Mouse (Mus musculus) cerebellum, adult 2 months (tissue): ENCODE results near the gene Gab1. TPM values are rescaled to one million over a fixed set of nuclear protein-coding genes. Genes with fewer than 3 reads are reported as not detected.

ENCODE experiments used
- DNase-seq, 2 experiments: peaks; one replicate each; pipeline ENCODE4 v3.0.0; 2021
- H3K27ac ChIP-seq: fragments of 200-500 bp; 2 replicates; pipeline ENCODE4 v1.5.1; 2012; ENCODE audit warnings: low read length, control low read depth, inconsistent platforms; ENCODE audit not compliant: insufficient read depth
- H3K27me3 ChIP-seq: fragments of 200-500 bp; 2 replicates; pipeline ENCODE4 v1.6.1; 2012; ENCODE audit warnings: inconsistent platforms, mild to moderate bottlenecking, low read length, moderate library complexity; ENCODE audit not compliant: control insufficient read depth, insufficient read depth
- H3K4me1 ChIP-seq: fragments of 200-500 bp; 2 replicates; pipeline ENCODE4 v1.6.1; 2011; ENCODE audit warnings: low read length; ENCODE audit not compliant: control insufficient read depth, insufficient read depth
- H3K4me3 ChIP-seq: fragments of 200-500 bp; replicated peaks from 2 replicates; pipeline ENCODE3; 2011; ENCODE audit warnings: mild to moderate bottlenecking, low read depth, low read length, control low read depth; ENCODE audit not compliant: insufficient read depth
- CTCF ChIP-seq: fragments of 200-500 bp; IDR thresholded peaks from 2 replicates; pipeline ENCODE4 v1.5.1; 2011; ENCODE audit warnings: low read depth, mild to moderate bottlenecking, control low read depth, low read length, moderate library complexity, borderline replicate concordance; ENCODE audit not compliant: insufficient read depth
- POLR2A ChIP-seq: fragments of 200-500 bp; IDR thresholded peaks from 2 replicates; pipeline ENCODE4 v1.6.1; 2011; ENCODE audit warnings: low read length, control low read depth, borderline replicate concordance; ENCODE audit not compliant: insufficient read depth
- WGBS: fragments of 180-500 bp; shearing (Covaris S2); methylation state at CpG from one replicate; pipeline ENCODE4 v1.1.7; 2018; 5-methylcytosine and 5-hydroxymethylcytosine counted together
- polyA plus RNA-seq: library from polyadenylated mRNA; depleted of rRNA; stranded (reverse); fragments of >200 nt; gene quantifications from 2 replicates; pipeline ENCODE4 v1.2.3, GENCODE M21; 2012

Gene Gab1
- polyA plus RNA-seq, 1 experiment = 34.0 TPM

DNA sequence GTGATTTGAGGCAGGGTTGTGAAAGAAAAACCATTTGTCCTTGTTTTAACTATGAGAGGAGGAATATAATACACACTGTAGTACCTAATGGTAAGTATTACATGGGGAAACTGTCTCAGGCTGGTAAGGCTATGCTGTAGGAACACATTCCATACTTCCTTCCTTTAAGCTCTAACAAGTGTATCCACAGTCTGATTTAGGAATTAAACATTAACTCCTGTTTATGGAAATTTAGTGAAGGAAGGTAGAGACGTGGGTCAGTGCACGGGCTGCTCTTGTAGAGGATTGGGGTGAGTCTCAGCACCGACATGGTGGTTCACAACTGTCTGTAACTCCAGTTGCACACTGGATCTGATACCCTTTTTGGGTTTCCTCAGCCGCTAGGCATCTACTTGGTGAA lies 100.0 kb downstream of the Gab1 start:
- H3K27me3 ChIP-seq = no peaks in the 10 kb centered on the region
- no peak overlapping the region for H3K27ac ChIP-seq
- H3K4me1 ChIP-seq = 0 out of 2 replicates have a peak, but pooled peaks cover 3% of the 10 kb centered on the region
- TF ChIP-seq CTCF = no peak
- H3K4me3 ChIP-seq = no peak overlapping the region
- DNase-seq = no peak
- WGBS = 95% methylated on average over 4 of the region's 4 CpGs

DNA sequence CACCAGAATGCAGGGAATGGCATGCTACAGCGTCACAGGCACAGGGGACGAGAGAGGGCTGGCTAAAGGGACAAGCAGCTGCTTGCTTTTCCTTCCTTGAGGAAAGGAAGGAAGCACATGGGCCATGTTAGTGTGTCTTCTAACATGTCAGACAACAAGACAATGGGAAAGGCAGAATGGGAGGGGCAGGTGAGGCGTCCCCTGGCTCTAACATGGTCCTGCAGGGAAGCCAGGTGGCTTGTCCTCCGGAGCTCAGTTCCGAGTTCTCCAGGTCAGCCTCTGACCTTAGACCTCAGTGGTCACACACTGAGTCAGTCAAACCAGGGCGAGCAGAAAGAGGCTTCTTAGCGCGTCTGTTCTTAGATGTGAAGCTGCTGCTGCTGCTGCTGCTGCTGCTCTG lies 103.9 kb downstream of the Gab1 start:
- Histone ChIP-seq H3K4me3 (no peak overlapping the region), H3K27me3 (no peaks in the 10 kb centered on the region), H3K4me1 (0 out of 2 replicates have a peak, but pooled peaks cover 3% of the 10 kb centered on the region), H3K27ac (no peak overlapping the region)
- TF ChIP-seq POLR2A (no peak), CTCF (no peak)
- no peak for DNase-seq
- 48% methylated on average over 8 of the region's 8 CpGs for WGBS

- H3K4me1 ChIP-seq = 0 out of 2 replicates have a peak, but pooled peaks cover 3% of the 10 kb centered on the region
- no peaks in the 10 kb centered on the region for H3K27me3 ChIP-seq
- TF ChIP-seq POLR2A (no peak), CTCF (peak; percentile 21; the same call in 1 of the 2 replicates)
- no peak overlapping the region for H3K4me3 ChIP-seq
- 72% methylated on average over 4 of the region's 4 CpGs for WGBS
- no peak overlapping the region for H3K27ac ChIP-seq
- DNase-seq = peak in 1 of 2 experiments; percentile 26
Measured at GRCm38 (mm10) chr8:80772732-80773460, 107.4 kb downstream of the Gab1 start.

GRCm38 (mm10) chr8:80768451-80768850 lies 111.9 kb downstream of the Gab1 start:
- no peaks in the 10 kb centered on the region for H3K27me3 ChIP-seq
- TF ChIP-seq CTCF = no peak
- TF ChIP-seq POLR2A = no peak
- no peak overlapping the region for H3K4me3 ChIP-seq
- 91% methylated on average over 6 of the region's 6 CpGs for WGBS
- DNase-seq = no peak
- no peak overlapping the region for H3K27ac ChIP-seq
- H3K4me1 ChIP-seq = no peaks in the 10 kb centered on the region

GRCm38 (mm10) chr8:80753017-80753715 lies 127.2 kb downstream of the Gab1 start:
- TF ChIP-seq POLR2A (no peak), CTCF (peak; percentile 79)
- Histone ChIP-seq H3K27ac (no peak overlapping the region), H3K4me3 (no peak overlapping the region), H3K27me3 (no peaks in the 10 kb centered on the region), H3K4me1 (no peaks in the 10 kb centered on the region)
- DNase-seq = peak; percentile 66 to 80
- 28% methylated on average over 9 of the region's 9 CpGs for WGBS

- Histone ChIP-seq H3K4me1 (no peaks in the 10 kb centered on the region), H3K27me3 (no peaks in the 10 kb centered on the region), H3K27ac (no peak overlapping the region), H3K4me3 (no peak overlapping the region)
- no peak for TF ChIP-seq POLR2A
- TF ChIP-seq CTCF = no peak
- no peak for DNase-seq
- WGBS = 59% methylated on average over 7 of the region's 7 CpGs
Measured at GRCm38 (mm10) chr8:80752429-80752828, 127.9 kb downstream of the Gab1 start.

DNA sequence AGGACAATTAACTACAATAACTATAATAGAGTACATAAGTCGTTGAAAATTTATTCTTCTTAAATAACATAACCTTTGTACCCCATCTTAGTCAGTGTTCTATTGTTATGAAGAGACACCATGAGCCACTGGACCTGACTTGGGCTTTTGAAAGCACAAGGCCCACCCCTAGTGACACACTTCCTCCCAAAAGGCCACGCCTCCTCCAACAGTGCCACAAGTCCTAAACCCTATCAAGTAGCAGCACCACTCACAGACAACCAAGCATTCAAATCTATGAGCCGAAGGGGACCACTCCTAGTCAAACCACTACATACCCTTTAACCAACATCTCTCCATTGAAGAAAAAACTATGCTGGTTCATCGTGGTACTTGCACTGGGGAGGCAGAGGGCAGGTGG lies 131.2 kb downstream of the Gab1 start:
- no peak overlapping the region for H3K4me3 ChIP-seq
- no peak for TF ChIP-seq POLR2A
- TF ChIP-seq CTCF = no peak
- no peak overlapping the region for H3K27ac ChIP-seq
- WGBS = 88% methylated on average over 4 of the region's 4 CpGs
- no peaks in the 10 kb centered on the region for H3K27me3 ChIP-seq
- DNase-seq = no peak
- H3K4me1 ChIP-seq = no peaks in the 10 kb centered on the region

GRCm38 (mm10) chr8:80739932-80740331 lies 140.4 kb downstream of the Gab1 start:
- peak overlapping the region; percentile 82 for H3K27ac ChIP-seq
- H3K4me3 ChIP-seq = peak overlapping the region; percentile 57
- no peaks in the 10 kb centered on the region for H3K27me3 ChIP-seq
- DNase-seq = no peak
- WGBS = 7% methylated on average over 14 of the region's 14 CpGs
- H3K4me1 ChIP-seq = no peaks in the 10 kb centered on the region
- TF ChIP-seq CTCF (no peak), POLR2A (no peak)
